Mouse (Mus musculus) lung, adult 10 weeks (tissue): Measurements from ENCODE around the gene D6Wsu163e. TPM values are rescaled to one million over a fixed set of nuclear protein-coding genes. Genes with fewer than 3 reads are reported as not detected.

Experiments
- polyA plus RNA-seq: library from polyadenylated mRNA; stranded (reverse); fragments of 350-450 nt; fragmentation: Illumina TruSeq; extraction: RNeasy Lipid Tissue Mini Kit (QIAGEN cat#74804); gene quantifications from one replicate; pipeline ENCODE4 v1.2.3, GENCODE M21; 2014; ENCODE audit warnings: low read depth, low replicate concordance; ENCODE audit not compliant: insufficient read depth

The D6Wsu163e gene
- polyA plus RNA-seq = 12.3 TPM

GRCm38 (mm10) chr6:126939487-126940171, at the start of gene D6Wsu163e, which contains the start of gene Rad51ap1:
TSS of gene D6Wsu163e (plus strand) at chr6:126939962.
TSS of gene Rad51ap1 (minus strand) at chr6:126939587.

GRCm38 (mm10) chr6:126921111-126921881, 18.5 kb upstream of the D6Wsu163e start, which contains the start of gene Dyrk4:
TSS of gene Dyrk4 (minus strand) at chr6:126921839.

GRCm38 (mm10) chr6:127014906-127015770, 75.4 kb downstream of the D6Wsu163e start, which contains the start of gene Fgf6:
TSS of gene Fgf6 (plus strand) at chr6:127015586.

Other genes starting within 250 kb of the D6Wsu163e start
- gene Kcna6, start 199.3 kb upstream of the D6Wsu163e start, polyA plus RNA-seq = 0.37 TPM
- gene Ndufa9, start 90.8 kb upstream of the D6Wsu163e start, polyA plus RNA-seq = 76.1 TPM
- not detected for gene Akap3, start 86.9 kb upstream of the D6Wsu163e start, polyA plus RNA-seq
- gene Dyrk4, start 18.1 kb upstream of the D6Wsu163e start, polyA plus RNA-seq = 0.23 TPM
- gene Rad51ap1, start 375 bp upstream of the D6Wsu163e start, polyA plus RNA-seq = 0.44 TPM
- not detected for gene Fgf6, start 75.6 kb downstream of the D6Wsu163e start, polyA plus RNA-seq
- not detected for gene Fgf23, start 132.9 kb downstream of the D6Wsu163e start, polyA plus RNA-seq
- 3.7 TPM for gene Tigar, start 169.6 kb downstream of the D6Wsu163e start, polyA plus RNA-seq
- gene Ccnd2, start 212.2 kb downstream of the D6Wsu163e start, polyA plus RNA-seq = 21.0 TPM